Mouse (Mus musculus) embryonic fibroblast, embryonic 13.5 days (primary cell): ENCODE results near the gene Parvb. TPM values are rescaled to one million over a fixed set of nuclear protein-coding genes. Genes with fewer than 3 reads are reported as not detected.

Source experiments
- H3K27ac ChIP-seq: 2 replicates; pipeline ENCODE4 v1.5.1; 2012; ENCODE audit warnings: low read length, control low read depth, inconsistent platforms; ENCODE audit not compliant: insufficient read depth
- H3K4me1 ChIP-seq: 2 replicates; pipeline ENCODE4 v1.6.1; 2011; ENCODE audit warnings: low read length; ENCODE audit not compliant: control insufficient read depth, insufficient read depth
- H3K4me3 ChIP-seq: 2 replicates; pipeline ENCODE4 v1.5.1; 2011; ENCODE audit warnings: mild to moderate bottlenecking, control low read depth, low read length; ENCODE audit not compliant: insufficient read depth
- CTCF ChIP-seq: IDR thresholded peaks from 2 replicates; pipeline ENCODE4 v1.5.1; 2011; ENCODE audit warnings: mild to moderate bottlenecking, control low read depth, low read length, moderate library complexity, borderline replicate concordance; ENCODE audit not compliant: insufficient read depth
- POLR2A ChIP-seq: IDR thresholded peaks from 2 replicates; pipeline ENCODE4 v1.6.1; 2011; ENCODE audit warnings: low read depth, mild to moderate bottlenecking, control low read depth, low read length, moderate library complexity
- polyA plus RNA-seq: library from polyadenylated mRNA; stranded (reverse); fragments of >200 nt; gene quantifications from 2 replicates; pipeline ENCODE4 v1.2.4, GENCODE M21; 2011; ENCODE audit warnings: low read depth; ENCODE audit not compliant: missing spikeins, insufficient read length

The Parvb gene
- polyA plus RNA-seq, 1 experiment: 4.2 TPM

DNA sequence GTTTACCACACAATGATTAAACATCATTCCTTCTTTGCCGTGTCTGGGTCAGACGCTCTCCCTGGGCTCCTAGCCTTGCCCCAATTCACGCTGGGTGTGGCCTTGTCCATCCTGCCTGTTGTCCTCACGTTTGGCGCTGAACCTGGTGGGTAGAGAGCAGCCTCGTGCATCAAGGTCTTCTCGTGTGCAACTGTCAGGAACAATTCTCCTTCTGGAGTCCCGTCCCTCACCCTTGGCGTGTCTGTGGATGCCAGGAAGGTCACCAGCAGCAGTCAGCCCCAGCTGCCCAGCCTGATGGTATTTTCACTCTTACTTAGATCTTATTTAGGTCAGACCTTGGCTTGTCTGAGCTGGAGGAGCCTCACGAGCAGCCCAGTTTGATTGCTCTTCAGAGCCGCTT lies 33.3 kb downstream of the Parvb start:
- Histone ChIP-seq H3K27ac (no peak overlapping the region), H3K4me3 (no peak overlapping the region), H3K4me1 (no peaks in the 10 kb centered on the region)
- TF ChIP-seq POLR2A: no peak
- TF ChIP-seq CTCF: no peak

DNA sequence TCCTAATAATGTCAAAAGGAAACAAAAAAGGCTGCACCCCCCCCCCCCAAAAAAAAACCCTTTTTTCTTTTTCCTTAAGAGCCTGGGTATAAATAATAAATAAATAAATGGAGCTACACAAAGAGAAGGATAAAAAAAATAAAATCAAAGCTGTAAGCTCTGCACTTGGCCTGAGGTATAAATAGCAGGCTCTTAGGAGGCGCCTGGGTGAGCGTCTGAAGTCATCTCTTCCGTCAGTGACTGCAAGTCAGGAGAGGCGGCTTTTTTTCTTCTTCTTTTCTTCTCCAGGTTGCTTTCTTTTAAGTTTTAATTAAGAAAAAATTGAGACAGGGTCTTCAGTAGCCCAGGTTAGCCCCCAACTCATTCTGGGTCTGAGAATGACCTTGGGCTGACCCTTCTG lies 34.4 kb downstream of the Parvb start:
- H3K4me3 ChIP-seq: no peak overlapping the region
- H3K27ac ChIP-seq: no peak overlapping the region
- no peaks in the 10 kb centered on the region for H3K4me1 ChIP-seq
- TF ChIP-seq CTCF (no peak), POLR2A (no peak)

DNA sequence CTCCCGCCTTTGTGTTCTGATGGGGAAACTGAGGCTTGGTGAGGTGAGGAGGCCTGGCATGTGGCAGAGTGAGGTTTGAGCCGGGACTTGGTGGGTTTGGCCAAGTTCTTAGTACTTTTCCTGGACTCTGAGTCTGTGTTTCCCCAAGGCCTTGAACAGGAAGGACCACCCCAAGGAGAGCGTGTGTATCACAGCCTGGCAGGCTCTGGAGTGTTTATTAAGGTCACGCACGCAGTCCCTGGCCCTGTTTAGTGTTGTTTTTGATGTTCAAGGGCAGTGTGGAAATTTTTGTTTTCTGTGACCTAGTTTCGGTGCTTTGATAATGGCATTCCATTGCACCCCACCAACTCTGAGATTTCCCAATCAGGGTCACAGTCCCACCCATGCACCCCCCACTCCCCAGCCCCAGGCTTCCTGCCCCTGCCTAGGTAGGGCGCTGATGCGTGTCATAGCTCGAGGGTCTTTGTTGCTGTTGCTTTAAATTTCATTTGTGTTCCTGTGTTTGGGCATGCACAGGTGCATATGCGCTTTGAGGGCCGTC lies 35.9 kb downstream of the Parvb start:
- Histone ChIP-seq H3K4me3 (no peak overlapping the region), H3K27ac (no peak overlapping the region), H3K4me1 (no peaks in the 10 kb centered on the region)
- TF ChIP-seq CTCF: no peak
- no peak for TF ChIP-seq POLR2A

DNA sequence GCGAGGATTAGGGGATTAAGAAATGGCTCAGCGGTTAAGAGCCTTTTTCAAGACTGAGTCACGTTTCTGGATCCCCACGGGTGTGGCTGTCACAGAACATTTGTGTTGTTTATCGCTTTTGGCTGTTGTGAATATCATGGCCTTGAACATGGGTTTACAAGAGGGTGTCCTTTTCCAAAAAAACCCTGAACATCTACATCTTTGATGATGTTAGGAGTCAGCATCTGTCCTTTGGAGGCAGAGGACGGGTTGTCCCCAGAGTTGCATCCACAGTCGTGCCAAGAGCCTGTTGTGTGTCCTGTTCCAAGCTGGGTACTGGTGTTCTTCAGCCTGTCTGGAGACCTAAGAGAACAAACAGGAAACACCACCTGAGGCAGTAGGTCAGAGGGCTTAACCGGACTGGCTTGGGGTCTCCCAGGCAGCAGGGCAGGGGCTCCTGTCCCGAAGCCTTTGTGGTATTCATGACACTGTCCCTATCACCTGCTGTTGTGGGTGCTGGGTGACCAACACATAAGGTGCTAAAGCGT lies 37.3 kb downstream of the Parvb start:
- Histone ChIP-seq H3K27ac (no peak overlapping the region), H3K4me1 (no peaks in the 10 kb centered on the region), H3K4me3 (no peak overlapping the region)
- TF ChIP-seq POLR2A: no peak
- TF ChIP-seq CTCF: no peak

DNA sequence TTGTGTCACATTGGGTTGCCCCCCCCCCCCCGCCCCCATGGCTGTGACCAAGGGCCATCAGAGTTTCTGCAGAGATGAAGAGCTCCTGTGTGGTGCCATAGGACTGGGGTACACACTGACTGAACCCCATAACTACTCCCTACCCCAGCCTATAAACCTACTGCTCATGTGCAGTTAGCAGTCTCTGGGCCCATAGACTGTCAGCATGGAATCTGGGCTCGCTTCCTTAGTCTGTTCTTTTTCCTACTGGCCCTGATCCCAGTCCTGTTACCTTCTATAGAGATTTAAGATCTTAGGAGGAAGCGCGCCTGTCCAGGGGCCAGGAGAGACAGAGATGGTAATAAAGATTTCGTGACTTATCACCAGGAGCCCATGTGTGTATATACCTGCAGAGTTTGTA lies 38.2 kb downstream of the Parvb start:
- Histone ChIP-seq H3K4me1 (no peaks in the 10 kb centered on the region), H3K4me3 (no peak overlapping the region)
- TF ChIP-seq POLR2A (no peak), CTCF (no peak)

DNA sequence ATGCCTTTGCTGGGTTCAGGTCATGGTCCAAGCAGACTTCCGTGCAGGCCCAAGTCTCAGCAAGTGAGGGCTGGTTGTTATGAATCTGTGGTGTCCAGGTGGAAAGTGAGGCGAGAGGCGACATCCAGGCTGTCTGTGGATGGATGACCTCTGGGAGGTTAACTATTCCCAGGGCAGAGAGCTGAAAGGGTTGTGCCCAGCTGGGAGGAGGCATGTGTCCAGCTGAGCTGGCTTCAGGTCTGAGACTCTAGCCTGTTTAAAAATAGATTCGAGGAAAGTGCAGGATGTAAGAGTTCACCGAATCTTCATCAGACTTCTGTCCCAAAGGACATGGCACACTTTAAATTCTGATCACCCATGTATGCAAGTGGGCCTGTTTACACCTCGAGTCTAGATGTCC lies 38.6 kb downstream of the Parvb start:
- no peak overlapping the region for H3K27ac ChIP-seq
- no peaks in the 10 kb centered on the region for H3K4me1 ChIP-seq
- no peak for TF ChIP-seq POLR2A
- H3K4me3 ChIP-seq: no peak overlapping the region

More for the DNA sequence above, 38.2 kb downstream of the Parvb start:
- no peak overlapping the region for H3K27ac ChIP-seq

DNA sequence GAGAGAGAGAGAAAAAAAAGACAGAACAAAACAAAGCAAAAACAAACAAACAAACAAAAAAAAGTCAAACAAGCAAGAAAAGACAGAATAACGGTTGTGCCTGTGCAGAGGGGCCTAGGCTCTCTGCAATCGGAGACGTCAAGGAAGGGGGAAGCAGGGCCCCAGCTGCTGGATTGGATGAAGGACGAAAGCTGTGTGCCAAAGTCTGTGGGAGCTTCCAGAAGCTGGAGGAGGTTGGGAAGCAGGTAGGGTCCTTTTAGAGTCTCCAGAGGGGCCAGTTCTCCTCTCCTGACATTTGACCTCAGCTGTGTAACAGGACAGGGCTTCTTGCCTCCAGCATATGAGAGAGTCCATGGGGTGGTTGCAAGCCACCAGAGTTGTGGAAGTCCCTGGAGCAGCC lies 44.2 kb downstream of the Parvb start:
- no peak overlapping the region for H3K4me3 ChIP-seq
- H3K27ac ChIP-seq: no peak overlapping the region
- TF ChIP-seq CTCF (no peak), POLR2A (no peak)
- peaks cover 13% of the 10 kb centered on the region; the same call in 1 of the 2 replicates for H3K4me1 ChIP-seq

DNA sequence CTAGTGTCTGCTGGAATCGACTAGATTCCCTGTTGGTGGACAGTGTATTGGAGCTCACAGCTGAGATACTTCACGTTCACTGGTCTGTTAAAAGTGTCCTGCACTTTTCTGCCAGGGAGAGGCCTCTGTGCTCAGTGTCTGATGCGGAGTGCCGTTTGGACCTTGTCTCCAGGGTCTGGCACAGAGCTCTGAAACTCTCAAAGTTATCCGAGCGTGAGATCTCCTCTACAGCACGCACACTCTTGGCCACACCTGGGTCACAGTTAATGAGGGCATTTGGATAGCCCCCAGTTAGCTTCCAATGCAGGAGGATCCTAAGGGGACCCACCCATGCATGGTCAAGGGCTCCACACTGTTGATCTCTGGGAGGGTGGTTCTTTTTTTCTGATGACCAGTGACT lies 46.2 kb downstream of the Parvb start:
- no peak overlapping the region for H3K4me3 ChIP-seq
- TF ChIP-seq CTCF (no peak), POLR2A (no peak)
- H3K4me1 ChIP-seq: peaks cover 14% of the 10 kb centered on the region; the same call in 1 of the 2 replicates
- H3K27ac ChIP-seq: no peak overlapping the region

DNA sequence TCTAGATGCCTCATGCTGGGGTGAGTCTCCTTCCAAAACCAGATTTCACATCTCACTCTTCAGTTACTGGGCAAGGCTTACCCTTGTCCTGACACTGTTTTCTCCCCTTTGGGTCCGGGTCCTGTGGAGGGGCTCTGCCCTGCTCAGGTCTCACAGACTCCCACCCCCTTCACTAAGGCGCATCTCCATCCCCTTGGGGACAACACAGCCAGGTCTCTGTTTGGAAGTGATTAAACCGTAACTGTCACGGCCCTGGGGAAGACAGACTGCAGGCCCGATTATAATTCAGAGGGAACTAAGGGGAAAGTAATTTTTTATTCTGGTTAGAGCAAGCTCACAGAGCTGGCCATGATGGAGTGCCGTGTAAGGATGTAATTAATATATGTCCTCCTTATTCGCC lies 46.8 kb downstream of the Parvb start:
- Histone ChIP-seq H3K4me3 (no peak overlapping the region), H3K27ac (no peak overlapping the region), H3K4me1 (peaks cover 14% of the 10 kb centered on the region; the same call in 1 of the 2 replicates)
- TF ChIP-seq CTCF (no peak), POLR2A (no peak)

DNA sequence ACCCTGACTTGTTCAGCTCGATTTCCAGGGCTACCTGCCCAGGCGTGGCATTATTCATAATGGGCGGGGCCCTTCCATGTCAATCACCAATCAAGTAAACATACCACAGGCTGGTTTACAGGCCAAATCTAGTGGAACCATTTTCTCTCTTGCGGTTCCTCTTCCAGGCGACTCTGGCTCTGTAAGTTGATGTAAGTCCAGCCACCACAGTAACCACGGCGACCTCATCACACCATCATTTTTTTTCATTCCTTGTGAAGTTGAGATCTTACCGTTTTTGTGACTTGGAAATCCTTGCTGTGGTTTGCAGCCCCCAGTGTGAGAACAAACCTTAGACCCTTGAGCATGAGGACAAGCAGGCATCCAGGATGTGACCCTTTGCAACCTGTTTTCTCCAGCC lies 48.5 kb downstream of the Parvb start:
- Histone ChIP-seq H3K4me1 (peaks cover 14% of the 10 kb centered on the region; the same call in 1 of the 2 replicates), H3K27ac (peak overlapping the region; percentile 21; the same call in 1 of the 2 replicates), H3K4me3 (no peak overlapping the region)
- no peak for TF ChIP-seq CTCF
- no peak for TF ChIP-seq POLR2A
